Mouse (Mus musculus) kidney, adult 2 months (tissue): ENCODE data around the gene Daam1.

ENCODE experiments used
- CTCF ChIP-seq: fragments of 200-500 bp; conservative IDR thresholded peaks from 2 replicates; pipeline ENCODE4 v1.5.1; 2011; ENCODE audit warnings: low read depth, mild to moderate bottlenecking, control low read depth, low read length, moderate library complexity, mixed read lengths; ENCODE audit not compliant: insufficient read depth, insufficient read length
- POLR2A ChIP-seq: fragments of 200-500 bp; IDR thresholded peaks from one replicate; pipeline ENCODE4 v1.6.1; 2011; ENCODE audit warnings: low read depth, low read length, control low read depth

DNA sequence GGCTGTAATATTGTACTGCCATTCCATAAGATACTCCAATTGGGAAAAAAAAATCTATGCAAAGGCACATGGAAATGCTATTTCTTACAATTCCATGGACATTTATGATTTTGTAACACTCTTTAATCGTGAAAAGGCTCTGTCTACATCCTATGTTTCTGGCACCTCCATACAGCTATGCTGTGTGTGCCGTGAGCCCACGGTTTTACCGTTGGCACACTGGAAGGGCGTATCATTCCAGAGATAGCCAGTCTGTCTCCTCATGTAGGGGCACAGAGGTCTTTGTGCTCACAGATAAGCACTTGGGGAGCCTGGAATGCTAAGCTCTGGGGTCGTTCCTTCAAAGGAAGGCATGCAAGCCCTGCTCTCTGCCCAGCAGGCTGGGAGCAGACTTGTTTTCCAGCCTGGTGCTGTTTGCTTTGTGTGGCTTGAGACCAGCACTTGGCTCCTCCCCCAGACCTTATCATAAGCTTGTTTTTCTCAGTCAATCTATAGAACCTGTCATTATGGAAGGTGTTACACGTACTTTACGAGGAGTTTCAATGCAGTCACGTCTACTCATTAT, 205.3 kb downstream of the Daam1 start:
- TF ChIP-seq POLR2A (no peak), CTCF (no peak)
